Mouse (Mus musculus): ENCODE measurements around the gene A930017K11Rik. TPM values are rescaled to one million over a fixed set of nuclear protein-coding genes. Genes with fewer than 3 reads are reported as not detected.

Gene A930017K11Rik
- 0.06 and 0.19 TPM in 2 replicates for polyA plus RNA-seq (2016; fragmentation: Nextera tagmentation; extraction: Ambion mirVana)

DNA sequence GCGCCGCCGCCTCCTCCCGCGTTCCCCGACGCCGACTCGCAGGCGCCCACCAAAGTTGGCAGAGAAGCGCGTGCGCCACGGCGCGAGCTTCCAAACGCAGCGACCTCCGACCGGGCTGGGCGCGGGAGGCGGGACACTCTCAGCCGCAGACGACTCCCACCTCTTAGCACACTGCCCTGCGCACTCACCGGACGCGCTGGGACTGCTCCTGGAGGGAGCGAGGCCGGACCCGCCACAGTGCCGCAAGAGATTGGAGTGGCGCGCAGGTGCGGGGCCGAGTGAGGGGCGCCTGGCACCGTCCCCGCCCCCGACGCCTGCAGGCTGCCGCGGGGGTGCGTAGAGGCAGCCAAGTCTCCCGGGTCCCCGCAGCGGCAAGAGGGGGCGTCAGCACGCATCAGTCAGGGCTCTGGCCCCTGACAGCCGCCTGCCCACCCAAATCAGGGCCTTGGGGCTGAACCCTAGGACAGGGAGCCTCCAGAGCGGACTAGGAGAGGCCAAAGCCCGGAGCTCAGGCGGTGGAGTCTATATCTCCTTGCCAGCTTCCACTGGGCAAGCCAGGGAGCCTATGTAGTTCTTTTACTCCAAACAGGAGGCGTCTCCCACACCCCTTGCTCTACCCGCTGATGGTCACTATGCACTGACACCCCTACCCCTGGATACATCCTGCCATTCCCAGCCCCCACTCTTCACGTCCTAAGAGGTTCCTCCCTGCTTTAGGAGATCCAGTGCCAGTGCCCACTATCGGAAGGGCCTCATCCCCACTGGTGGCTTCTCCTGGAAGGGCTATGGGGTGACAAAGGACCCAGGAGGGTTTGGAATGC is at the start of gene A930017K11Rik:
Gene A930017K11Rik, minus strand, starts transcription at position 763 of the 821 bp plus-strand sequence.
- Histone ChIP-seq H3K9me3 (replicated peaks) (no peaks in the 10 kb centered on the region), H3K4me1 (peaks cover 26% of the 10 kb centered on the region), H3K27me3 (ENCODE audit: low read depth, poor library complexity, severe bottlenecking) (peaks cover 55% of the 10 kb centered on the region), H3K27ac (replicated peaks) (no peak within 1 kb of the TSS; the same call in 1 of the 2 replicates), H3K36me3 (peaks cover under 1% of the 10 kb centered on the region; the same call in 1 of the 2 replicates), H3K4me3 (peak within 1 kb of the TSS; percentile 52)
- WGBS: 2% methylated on average over 58 of the region's 58 CpGs
- peak; percentile 28 for DNase-seq (ENCODE audit: low spot score)

DNA sequence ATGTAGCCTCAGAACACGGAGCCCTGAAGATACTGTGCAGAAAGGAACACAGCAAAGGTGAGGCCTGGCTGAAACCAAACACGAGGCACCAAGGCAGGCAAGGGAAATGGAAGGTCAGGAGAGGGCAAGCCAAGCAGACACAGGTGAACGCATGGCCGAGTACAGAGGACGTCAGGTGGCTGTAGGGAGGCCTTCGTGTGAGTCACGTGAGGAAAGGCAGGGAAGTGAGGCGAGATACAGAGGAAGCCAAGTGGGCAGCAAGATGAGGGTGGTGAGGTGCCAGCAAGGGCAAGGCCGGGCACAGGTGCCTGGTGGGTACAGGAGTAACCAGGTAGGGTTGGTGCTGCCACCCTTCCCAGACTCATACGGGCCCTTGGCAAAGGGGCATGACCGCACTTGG is 46.1 kb upstream of the A930017K11Rik start:
- no peak overlapping the region for H3K4me3 ChIP-seq
- no peaks in the 10 kb centered on the region for H3K4me1 ChIP-seq
- H3K36me3 ChIP-seq: peaks cover 85% of the 10 kb centered on the region
- H3K9me3 ChIP-seq (replicated peaks): no peaks in the 10 kb centered on the region
- H3K27ac ChIP-seq (replicated peaks): no peak overlapping the region
- 90% methylated on average over 11 of the region's 11 CpGs for WGBS
- H3K27me3 ChIP-seq (ENCODE audit: low read depth, poor library complexity, severe bottlenecking): no peaks in the 10 kb centered on the region
- DNase-seq (ENCODE audit: low spot score): no peak

DNA sequence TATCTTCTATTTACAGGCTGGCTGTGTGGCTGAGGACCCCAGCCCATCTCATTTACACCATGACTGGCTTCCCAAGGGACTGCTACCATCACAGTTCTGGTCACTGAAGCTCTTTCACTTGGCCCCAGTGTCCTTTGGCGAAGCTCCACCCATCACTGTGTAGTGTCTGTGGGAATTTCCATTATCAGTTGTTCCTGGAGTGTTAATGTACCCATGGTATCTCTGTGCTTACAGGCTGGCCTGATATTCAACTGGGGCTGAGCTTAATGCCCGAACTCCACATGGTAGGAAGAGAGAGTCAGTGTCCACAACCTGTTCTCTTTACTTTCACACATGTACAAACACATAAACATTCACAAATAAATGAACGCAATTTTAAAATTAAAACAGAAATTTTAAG is 41.1 kb upstream of the A930017K11Rik start:
- H3K4me3 ChIP-seq: no peak overlapping the region
- H3K4me1 ChIP-seq: no peaks in the 10 kb centered on the region
- DNase-seq (ENCODE audit: low spot score): no peak
- H3K27me3 ChIP-seq (ENCODE audit: low read depth, poor library complexity, severe bottlenecking): no peaks in the 10 kb centered on the region
- no peaks in the 10 kb centered on the region for H3K9me3 ChIP-seq (replicated peaks)
- H3K36me3 ChIP-seq: peaks cover 95% of the 10 kb centered on the region
- H3K27ac ChIP-seq (replicated peaks): no peak overlapping the region
- 92% methylated on average over 3 of the region's 3 CpGs for WGBS

DNA sequence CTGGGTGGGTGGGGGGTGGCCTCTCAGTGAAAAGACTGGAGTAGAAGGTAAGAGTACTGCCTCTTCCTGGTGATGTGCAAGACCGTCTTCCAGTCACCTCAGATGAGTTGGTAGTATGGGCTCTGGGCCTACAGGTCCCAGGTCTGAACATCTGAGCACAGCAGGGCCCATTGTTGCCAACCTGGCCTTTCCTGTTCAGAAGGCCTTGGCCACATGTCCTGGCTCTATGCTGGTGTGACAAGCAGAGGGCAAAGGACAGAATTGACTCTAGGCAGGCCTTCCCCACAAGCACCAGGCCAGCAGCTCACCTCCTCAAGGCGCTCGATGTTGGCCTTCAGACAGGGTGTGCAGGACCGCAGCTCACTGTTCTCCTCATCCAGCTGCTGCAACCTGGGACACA is 39.9 kb upstream of the A930017K11Rik start:
- Histone ChIP-seq H3K27me3 (ENCODE audit: low read depth, poor library complexity, severe bottlenecking) (no peaks in the 10 kb centered on the region), H3K4me1 (no peaks in the 10 kb centered on the region), H3K27ac (replicated peaks) (no peak overlapping the region), H3K36me3 (peaks cover 90% of the 10 kb centered on the region), H3K9me3 (replicated peaks) (no peaks in the 10 kb centered on the region), H3K4me3 (no peak overlapping the region)
- DNase-seq (ENCODE audit: low spot score): no peak
- 96% methylated on average over 4 of the region's 4 CpGs for WGBS

DNA sequence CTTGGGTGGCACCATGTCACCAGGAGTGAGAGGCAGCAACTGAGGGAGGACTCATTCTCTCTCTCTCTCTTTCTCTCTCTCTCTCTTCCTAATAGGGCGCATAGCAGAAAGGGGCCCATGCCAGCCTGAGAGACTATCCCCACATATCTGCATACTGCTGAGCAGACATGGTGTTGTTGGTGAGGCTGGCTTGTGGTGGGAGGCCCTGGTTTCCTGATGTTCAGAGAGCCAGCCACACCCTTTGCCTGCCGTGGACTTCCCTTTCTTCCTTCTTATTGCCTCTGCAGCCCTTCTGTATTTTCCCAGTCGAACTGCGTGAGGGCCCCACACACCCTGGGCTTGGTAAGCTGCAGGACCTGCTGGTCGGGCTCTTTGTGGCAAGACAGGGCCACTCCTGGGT is 38.0 kb upstream of the A930017K11Rik start:
- Histone ChIP-seq H3K4me1 (peaks cover 8% of the 10 kb centered on the region), H3K4me3 (no peak overlapping the region), H3K27me3 (ENCODE audit: low read depth, poor library complexity, severe bottlenecking) (no peaks in the 10 kb centered on the region), H3K27ac (replicated peaks) (no peak overlapping the region), H3K36me3 (peaks cover 72% of the 10 kb centered on the region), H3K9me3 (replicated peaks) (no peaks in the 10 kb centered on the region)
- 91% methylated on average over 5 of the region's 5 CpGs for WGBS
- DNase-seq (ENCODE audit: low spot score): no peak

DNA sequence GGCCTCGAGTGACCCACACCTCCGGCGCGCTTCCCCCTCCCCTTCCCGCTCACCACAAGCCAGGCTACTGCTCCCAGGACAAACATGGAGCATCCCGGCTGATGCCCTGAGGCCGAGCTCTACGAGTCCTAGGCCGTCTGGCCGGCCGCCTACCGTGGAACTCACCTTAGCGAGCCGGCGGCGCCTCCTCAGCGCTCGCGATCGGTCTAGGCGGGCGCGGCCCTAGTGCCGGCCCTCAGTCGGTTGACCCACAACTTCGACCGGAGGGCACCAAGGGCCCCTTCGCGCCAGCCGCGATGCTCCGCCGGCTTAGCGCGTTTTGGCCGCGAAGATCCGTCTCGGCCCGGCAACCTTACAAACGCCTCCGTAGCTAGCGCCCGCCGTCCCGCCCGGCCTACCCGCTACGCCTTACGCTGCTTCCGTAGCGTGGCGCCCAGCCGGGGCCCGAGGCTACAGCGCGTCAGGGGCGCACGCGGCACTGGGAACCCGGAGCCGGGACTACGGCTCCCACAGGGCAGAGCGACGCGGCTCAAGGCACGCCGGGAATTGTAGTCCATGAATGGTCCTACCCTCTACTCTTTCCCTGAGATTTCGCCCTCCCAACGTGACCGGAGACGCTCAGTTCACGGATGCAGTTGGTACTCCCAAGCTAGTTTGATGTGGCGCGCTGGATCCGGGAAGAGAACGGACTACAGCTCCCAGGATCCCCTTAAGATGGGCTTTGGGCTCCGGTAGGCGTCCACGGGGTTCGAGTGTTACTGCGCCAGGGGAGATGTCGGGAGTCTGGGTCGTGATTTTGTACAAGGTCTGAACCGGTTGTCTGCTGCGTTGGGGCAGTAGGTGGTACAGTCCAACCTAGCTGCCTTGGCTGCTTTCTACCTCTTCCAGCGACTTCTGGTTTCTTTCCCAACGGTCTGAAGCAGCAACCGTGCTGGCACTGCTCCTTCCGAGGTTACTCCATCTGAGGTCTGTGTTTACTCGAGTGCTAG is 33.2 kb upstream of the A930017K11Rik start, which contains the start of gene Capn15:
Gene Capn15, minus strand, starts transcription at position 491 of the 989 bp plus-strand sequence.
- no peaks in the 10 kb centered on the region for H3K9me3 ChIP-seq (replicated peaks)
- WGBS: under 1% methylated on average over 91 of the region's 91 CpGs
- no peaks in the 10 kb centered on the region for H3K27me3 ChIP-seq (ENCODE audit: low read depth, poor library complexity, severe bottlenecking)
- peak within 1 kb of the TSS; percentile 90 for H3K4me3 ChIP-seq
- peaks cover 26% of the 10 kb centered on the region for H3K36me3 ChIP-seq
- H3K4me1 ChIP-seq: peaks cover 32% of the 10 kb centered on the region
- peak within 1 kb of the TSS; percentile 94 for H3K27ac ChIP-seq (replicated peaks)
- peak; percentile 92 for DNase-seq (ENCODE audit: low spot score)

DNA sequence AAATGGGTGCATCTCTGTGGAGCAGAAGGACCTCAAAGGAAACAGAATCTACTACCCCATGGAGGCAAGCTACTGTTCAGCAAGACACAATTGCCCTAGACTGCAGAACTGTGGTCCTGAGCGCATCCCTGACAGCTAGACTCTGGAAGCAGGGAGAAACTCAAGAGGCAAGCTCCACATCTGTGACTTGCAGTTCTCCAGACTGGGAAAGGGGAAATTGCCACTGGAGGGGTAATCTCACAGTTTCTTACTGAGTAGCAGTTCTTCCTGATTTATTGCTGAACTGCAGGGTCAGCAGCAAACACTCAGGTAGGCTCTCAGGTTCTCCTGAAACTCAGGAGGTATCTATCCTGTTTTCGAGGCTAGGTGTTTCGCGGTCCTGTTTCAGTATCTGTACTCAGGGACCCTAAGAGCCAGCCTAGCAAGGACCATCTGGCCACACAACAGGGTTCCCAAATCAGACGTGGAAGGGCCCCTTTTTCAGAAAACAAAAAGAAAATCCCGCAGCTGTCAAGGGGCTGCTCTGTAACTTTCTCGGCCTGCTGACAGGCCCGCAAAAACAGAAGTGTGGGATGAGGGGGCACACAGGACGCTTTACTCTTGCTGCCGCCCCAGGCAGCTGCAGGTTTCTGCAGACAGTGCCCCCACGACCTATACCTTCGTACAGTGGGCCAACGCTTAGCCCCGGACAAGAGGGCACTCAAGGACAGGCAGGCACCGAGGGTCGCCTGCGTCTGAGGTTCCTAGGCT is 32.4 kb upstream of the A930017K11Rik start:
- Histone ChIP-seq H3K27me3 (ENCODE audit: low read depth, poor library complexity, severe bottlenecking) (no peaks in the 10 kb centered on the region), H3K36me3 (peaks cover 18% of the 10 kb centered on the region), H3K27ac (replicated peaks) (peak overlapping the region; percentile 94), H3K4me1 (peaks cover 32% of the 10 kb centered on the region), H3K9me3 (replicated peaks) (no peaks in the 10 kb centered on the region), H3K4me3 (peak overlapping the region; percentile 90)
- no peak for DNase-seq (ENCODE audit: low spot score)
- WGBS: 14% methylated on average over 17 of the region's 17 CpGs

DNA sequence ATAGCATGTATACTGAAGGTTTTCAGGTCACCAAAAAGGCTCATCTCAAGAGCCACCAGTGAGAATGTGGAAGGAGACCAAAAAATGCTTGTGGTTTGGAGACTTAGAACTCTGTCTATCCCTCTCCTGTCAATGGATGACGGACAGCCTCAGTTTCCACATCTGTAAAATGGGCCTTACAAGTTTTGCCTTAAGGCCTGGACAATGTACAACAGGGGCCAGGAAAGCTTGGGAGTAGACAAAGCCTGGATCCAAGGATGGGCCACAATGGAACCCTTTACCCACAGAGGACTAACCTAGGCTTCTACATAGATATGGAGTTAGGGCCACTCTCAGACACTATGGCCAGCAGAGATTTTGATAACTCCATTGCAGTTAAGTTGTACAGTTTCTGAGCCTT is 31.7 kb upstream of the A930017K11Rik start:
- Histone ChIP-seq H3K4me3 (peak overlapping the region; percentile 90), H3K27ac (replicated peaks) (no peak overlapping the region), H3K27me3 (ENCODE audit: low read depth, poor library complexity, severe bottlenecking) (no peaks in the 10 kb centered on the region), H3K36me3 (peaks cover 13% of the 10 kb centered on the region), H3K4me1 (peaks cover 32% of the 10 kb centered on the region), H3K9me3 (replicated peaks) (no peaks in the 10 kb centered on the region)
- 92% methylated on average over 1 of the region's 1 CpGs for WGBS
- DNase-seq (ENCODE audit: low spot score): no peak

DNA sequence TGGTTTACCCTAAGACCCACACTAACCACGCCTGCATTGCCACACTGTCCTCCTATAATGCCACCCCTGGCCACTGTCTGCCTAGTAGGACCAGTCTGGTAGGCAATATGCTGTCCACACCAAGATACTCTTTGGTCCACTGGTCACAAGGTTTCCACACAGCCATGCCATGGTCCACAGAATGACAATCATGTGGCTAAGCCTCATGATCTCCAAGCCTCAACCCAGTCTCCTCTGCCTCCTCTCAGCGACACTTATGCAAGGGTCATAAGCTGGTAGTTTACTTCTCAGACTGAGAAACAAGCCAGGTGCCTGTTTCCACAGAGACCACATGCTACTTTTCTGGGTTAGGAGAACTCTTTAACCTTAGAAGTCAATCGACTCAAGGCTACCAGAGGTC is 30.5 kb upstream of the A930017K11Rik start:
- no peak overlapping the region for H3K27ac ChIP-seq (replicated peaks)
- H3K4me1 ChIP-seq: peaks cover 32% of the 10 kb centered on the region
- H3K4me3 ChIP-seq: no peak overlapping the region
- H3K27me3 ChIP-seq (ENCODE audit: low read depth, poor library complexity, severe bottlenecking): no peaks in the 10 kb centered on the region
- peaks cover 9% of the 10 kb centered on the region for H3K36me3 ChIP-seq
- H3K9me3 ChIP-seq (replicated peaks): no peaks in the 10 kb centered on the region
- WGBS: 95% methylated on average over 3 of the region's 3 CpGs
- DNase-seq (ENCODE audit: low spot score): no peak

DNA sequence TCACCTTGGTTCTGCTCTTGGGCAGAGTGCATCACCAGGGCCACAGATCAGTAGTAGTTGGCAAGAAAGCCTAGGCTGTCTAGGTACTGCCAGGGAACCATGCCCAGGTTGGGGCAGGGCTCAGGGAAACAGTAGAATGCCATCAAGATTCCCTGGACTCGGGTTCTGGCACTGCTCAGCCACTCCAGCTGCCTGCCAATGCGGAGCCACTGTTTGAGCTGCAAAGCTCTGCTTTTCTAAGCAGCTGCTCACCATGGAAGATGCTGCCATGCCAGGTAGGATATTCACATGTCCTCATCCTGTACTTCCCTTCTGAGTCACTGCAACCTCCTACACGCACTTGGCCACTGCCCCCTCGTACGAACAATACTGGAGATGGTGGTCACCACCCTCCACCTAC is 28.5 kb upstream of the A930017K11Rik start:
- no peak overlapping the region for H3K4me3 ChIP-seq
- DNase-seq (ENCODE audit: low spot score): no peak
- WGBS: 91% methylated on average over 5 of the region's 5 CpGs
- no peaks in the 10 kb centered on the region for H3K9me3 ChIP-seq (replicated peaks)
- H3K27ac ChIP-seq (replicated peaks): no peak overlapping the region
- peaks cover 24% of the 10 kb centered on the region for H3K4me1 ChIP-seq
- peaks cover 10% of the 10 kb centered on the region for H3K36me3 ChIP-seq
- H3K27me3 ChIP-seq (ENCODE audit: low read depth, poor library complexity, severe bottlenecking): no peaks in the 10 kb centered on the region

DNA sequence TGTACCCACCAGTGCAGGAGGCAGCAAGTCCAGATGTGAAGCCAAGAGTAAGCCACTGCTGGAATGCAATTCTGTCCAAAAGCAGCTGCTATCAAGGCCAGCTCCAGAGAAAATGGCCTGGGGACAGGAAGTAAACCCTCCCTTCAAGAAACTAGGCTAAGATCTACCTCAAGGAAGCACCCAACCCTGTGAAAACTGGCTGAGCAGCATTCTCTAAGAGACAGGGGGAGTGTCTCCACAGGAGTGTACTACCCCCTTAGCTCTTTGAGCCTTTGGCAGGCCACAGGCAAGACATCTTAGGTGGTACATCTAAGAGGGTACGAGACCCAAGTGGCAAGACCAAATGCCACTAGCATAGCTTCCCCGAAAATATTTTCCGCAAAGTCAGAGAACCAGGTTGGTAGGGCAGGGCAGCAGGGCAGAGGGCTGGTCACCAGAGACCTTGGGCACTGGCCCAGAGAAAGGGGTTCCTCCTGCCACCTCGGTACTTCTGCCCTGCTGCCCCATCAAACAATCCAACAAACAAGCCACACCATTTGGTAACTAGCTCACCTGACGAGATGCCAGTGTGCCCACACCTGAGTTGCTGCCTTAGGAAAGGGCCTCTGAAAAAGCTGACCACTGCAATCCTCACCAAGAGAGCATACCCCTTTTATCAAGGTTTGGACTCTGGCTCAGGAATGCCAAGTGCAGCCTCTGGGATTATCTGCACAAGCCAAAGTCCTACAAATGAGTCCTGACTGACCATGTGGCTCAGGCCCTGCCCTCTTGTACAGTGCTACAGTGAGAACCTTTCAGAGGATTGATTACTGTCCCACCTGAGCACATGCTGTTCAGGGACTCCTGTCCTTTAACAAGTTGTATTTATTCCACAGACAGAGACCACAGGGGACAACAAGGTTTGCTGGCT is 27.7 kb upstream of the A930017K11Rik start:
- Histone ChIP-seq H3K27ac (replicated peaks) (no peak overlapping the region), H3K9me3 (replicated peaks) (no peaks in the 10 kb centered on the region), H3K27me3 (ENCODE audit: low read depth, poor library complexity, severe bottlenecking) (no peaks in the 10 kb centered on the region), H3K36me3 (peaks cover 10% of the 10 kb centered on the region), H3K4me1 (peaks cover 23% of the 10 kb centered on the region), H3K4me3 (no peak overlapping the region)
- DNase-seq (ENCODE audit: low spot score): no peak
- WGBS: 97% methylated on average over 5 of the region's 5 CpGs

Measured in midbrain, embryonic 10.5 days (tissue).